Mouse (Mus musculus) cerebellum, adult 9-11 months (tissue): ENCODE data around the gene Auts2.

Experiments
- DNase-seq: peaks from one replicate; pipeline ENCODE4 v3.0.0; 2022

Gene Auts2

GRCm38 (mm10) chr5:131824197-131824991 lies 718.8 kb downstream of the Auts2 start:
- peak; percentile 79 for DNase-seq

DNA sequence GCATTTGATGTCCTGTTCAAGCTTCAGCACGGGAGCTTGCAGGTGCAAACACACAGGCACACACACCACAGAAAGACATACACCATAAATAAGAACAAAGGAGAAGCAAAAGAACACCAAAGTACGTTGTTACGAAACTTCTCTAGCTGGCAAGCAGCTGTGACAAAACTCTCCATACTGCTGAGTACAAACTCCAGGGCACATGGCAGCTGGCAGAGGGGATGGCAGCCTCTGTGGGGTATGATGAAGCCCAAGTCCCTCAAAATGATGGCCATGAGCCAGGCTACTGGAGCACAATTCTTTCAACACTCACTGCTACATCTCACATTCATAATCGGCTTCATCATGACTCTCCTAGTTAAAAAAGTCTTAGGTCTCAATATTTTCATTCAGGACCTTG lies 721.7 kb downstream of the Auts2 start:
- no peak for DNase-seq

- DNase-seq, result peak; percentile 83
These were observed 723.9 kb downstream of the Auts2 start for GRCm38 (mm10) chr5:131819251-131819691.

DNA sequence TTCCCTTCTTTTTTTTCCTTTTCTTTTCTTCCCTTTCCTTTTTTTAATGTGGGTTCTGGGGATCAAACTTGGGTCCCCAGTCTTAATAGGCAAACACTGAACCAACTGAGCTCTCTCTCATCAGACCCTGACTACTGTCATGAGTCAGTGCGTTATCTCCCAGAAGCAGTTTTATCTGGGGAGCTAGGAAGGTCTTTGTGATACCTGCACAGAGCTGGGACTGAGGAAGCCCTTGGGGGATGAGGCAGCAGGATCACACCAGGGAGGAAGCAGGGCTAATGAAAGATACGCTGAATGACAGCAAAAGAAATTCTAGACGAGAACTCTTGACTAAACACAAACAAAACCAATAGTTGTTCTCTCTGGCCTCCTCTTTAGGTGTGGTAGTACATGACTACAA lies 727.6 kb downstream of the Auts2 start:
- DNase-seq, result no peak

- no peak for DNase-seq
These were observed 728.6 kb downstream of the Auts2 start for GRCm38 (mm10) chr5:131814503-131815003.

- no peak for DNase-seq
These were observed 729.1 kb downstream of the Auts2 start for GRCm38 (mm10) chr5:131813952-131814502.

DNA sequence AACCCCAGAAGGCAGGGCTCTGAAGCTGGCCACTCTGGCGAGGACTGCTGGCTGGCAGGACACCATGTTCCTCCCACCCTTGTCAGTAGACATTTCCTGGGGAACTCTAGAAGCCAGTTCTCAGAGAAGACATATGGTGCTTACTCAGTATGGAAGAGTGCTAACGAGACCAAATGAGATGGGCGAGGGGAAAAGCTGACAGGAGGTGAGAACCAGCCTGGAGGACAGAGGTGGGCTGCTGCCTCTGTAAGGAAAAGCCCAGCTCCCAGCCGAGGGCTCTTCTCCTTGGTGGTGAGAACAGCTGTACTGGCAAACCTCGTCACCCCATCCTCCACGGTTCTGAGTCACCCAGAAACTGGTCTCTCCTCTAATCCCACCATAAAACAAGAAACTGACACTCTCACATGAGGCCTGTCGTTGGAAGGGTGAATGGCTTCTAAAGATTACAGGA lies 729.8 kb downstream of the Auts2 start:
- no peak for DNase-seq

- DNase-seq, result no peak
These were observed 730.6 kb downstream of the Auts2 start for GRCm38 (mm10) chr5:131812483-131813063.

GRCm38 (mm10) chr5:131806350-131806749 lies 736.8 kb downstream of the Auts2 start:
- DNase-seq, result no peak

GRCm38 (mm10) chr5:131805277-131805676 lies 737.9 kb downstream of the Auts2 start:
- no peak for DNase-seq

- DNase-seq, result no peak
These were observed 739.5 kb downstream of the Auts2 start for GRCm38 (mm10) chr5:131803609-131804008.

GRCm38 (mm10) chr5:131802340-131803036 lies 740.7 kb downstream of the Auts2 start:
- no peak for DNase-seq

DNA sequence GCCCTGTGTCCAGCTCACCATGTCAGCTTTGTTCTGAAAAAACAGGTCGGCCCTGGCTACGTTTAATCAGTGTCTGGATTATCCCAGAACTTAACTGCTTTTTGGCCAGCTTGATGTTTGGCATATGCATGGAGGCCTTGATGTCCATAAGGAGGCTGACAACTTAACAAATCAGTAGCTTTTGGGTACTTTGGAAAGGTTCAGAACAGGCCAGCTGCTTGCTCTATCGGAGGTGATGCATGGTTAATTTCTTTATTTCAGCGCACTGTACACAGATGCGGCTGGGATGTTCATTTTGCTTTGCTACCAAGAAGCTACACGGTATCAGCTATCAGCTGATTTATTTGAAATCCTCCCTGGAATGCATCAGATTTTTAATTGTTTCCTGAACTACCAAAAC lies 741.2 kb downstream of the Auts2 start:
- no peak for DNase-seq

GRCm38 (mm10) chr5:131798373-131798772 lies 744.8 kb downstream of the Auts2 start:
- no peak for DNase-seq

- no peak for DNase-seq
These were observed 746.1 kb downstream of the Auts2 start for GRCm38 (mm10) chr5:131797044-131797443.

DNA sequence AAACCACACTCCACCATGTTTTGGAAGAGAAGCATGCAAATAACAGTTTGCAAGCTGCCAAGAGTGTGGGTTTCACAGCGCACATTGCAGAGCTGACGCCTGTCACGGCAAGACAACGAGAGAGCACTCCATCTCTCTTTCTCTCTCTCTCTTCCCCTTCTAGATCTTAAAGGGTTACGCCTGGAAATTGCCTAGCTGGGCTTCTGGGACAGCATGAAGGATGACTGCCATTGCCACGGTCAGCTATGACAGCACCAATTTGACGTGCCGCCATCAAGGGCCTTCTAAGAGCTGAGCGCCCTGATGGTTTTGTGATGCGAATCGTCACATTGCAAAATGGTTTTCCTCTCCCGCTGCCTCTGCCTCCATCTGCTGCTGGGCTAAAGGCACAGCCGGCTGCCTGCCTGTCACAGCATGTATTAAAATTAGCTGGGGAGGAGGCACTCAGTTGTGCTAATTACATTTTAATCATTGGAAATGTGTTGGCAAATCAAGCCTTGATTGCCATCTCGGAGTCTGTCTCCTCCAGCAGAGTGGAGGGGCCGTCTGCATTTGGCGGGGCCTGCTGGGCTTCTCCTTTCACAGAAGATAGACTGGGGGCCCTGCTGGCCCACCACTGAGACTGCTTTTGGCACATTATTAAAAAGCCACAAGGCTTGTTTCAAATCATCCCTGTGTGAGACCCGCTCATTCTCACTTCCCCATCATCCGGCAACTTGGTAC lies 748.6 kb downstream of the Auts2 start:
- DNase-seq, result peak; percentile 85

GRCm38 (mm10) chr5:131789601-131790000 lies 753.5 kb downstream of the Auts2 start:
- no peak for DNase-seq

DNA sequence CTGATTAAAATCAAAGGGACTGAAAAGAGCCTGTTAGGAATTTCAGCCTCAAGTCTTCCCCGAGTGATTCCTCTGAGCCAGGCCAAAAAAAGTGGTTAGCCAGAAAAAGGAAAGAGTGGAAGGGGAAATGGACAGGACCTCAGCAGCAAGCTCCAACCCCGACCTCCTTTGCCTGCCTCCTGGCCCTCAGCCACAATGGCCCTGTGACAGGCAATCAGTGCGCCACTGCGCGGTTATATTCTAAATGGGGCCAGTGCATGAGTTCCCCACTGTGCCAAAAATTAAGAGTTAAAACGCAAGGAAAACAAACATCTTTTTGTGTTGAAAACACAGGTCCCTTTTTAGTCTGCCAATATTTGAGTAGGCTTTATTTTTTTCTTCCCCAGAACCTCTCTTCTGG lies 755.1 kb downstream of the Auts2 start:
- DNase-seq, result no peak

DNA sequence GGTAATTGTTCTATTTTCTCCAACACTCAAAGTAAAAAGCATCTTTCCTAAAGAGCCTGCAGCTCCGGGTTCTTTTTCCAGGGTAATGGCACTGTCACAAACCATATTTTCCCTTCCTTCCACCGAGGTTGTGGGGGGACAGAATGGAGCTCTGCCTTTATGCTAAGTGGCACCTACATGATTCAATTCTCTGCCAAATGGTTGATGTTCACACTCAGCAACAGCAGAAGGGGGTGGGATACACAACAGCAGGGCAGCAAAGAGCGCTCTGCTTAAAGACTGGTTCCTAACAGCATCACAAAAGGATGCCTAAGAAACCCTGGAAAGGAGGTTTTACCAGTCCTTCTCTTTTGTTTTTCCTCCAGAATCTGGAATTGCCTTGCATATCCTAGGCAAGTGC lies 759.9 kb downstream of the Auts2 start:
- DNase-seq, result no peak

DNA sequence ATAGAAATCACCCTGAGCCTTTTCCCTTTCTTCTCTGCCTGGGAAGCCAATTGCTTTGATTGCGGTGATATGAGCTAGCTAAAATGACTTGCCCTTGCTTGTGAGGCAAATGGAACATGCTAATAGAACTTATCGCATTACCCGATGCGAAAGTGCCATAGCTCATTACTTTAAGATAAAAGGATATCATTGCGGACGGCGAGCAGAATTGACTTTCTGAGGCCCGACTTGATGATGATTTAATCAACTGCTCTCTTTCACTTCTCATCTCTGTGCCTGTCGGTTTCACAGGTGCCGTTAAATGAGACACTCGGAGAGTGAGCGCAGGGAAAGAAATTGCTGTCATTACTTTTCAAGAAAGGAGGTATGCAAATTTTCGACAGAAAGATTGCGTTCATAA lies 762.1 kb downstream of the Auts2 start:
- DNase-seq, result no peak

GRCm38 (mm10) chr5:131779171-131779570 lies 764.0 kb downstream of the Auts2 start:
- no peak for DNase-seq

DNA sequence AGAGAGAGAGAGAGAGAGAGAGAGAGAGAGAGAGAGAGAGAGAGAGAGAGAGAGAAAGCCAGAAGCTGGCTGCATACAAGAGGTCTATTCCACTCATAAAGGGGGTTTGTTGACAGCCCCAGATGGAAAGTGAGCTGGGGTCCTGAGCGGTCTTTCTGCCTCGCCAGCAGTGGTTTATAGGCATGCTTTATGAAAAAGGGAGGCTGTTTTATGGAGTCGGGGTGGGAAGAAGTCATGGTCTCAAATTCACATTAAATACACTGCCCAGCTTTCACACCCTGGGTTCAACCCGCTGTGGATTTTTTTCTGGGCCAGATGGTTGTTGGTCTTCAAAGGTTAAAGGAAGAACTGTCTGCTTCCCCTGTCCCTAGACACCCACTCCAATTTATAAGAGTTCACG lies 767.5 kb downstream of the Auts2 start:
- peak; percentile 29 for DNase-seq

DNA sequence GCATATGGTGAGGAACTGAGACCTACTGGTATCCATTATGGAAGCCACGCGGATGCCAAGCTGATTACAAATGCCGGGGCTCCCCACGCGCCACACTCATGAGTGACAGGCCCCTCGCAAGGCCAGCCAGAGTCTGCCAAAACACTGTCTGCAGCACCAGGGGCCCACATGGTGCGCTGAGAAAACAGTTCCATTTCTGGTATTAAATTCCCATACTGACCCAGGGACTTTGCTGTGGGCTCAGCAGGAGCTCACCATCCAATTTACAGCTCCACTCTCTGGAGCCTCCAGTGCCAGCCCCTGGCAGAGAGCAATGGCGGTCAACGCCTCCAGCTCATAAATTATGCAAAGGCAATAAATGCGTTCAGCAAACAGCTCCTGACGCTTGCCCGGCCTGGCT lies 767.9 kb downstream of the Auts2 start:
- peak; percentile 97 for DNase-seq
